Mouse (Mus musculus) monocyte, adult 59 days (primary cell): ENCODE data around the gene Gdf15. TPM values are rescaled to one million over a fixed set of nuclear protein-coding genes. Genes with fewer than 3 reads are reported as not detected.

Experiments
- total RNA-seq, 2 experiments: library from RNA; stranded (reverse); gene quantifications; one replicate each; pipeline ENCODE4 v1.2.4; 2023

Gdf15 gene
- total RNA-seq, result 10 to 100 TPM; 54.8 to 78.0 TPM

GRCm38 (mm10) chr8:70632346-70632892, at the start of gene Gdf15:
TSS of gene Gdf15 (minus strand) at chr8:70632456.

GRCm38 (mm10) chr8:70673079-70673856, 41.0 kb upstream of the Gdf15 start, which contains the start of gene Lsm4:
TSS of gene Lsm4 (plus strand) at chr8:70673248.

GRCm38 (mm10) chr8:70660273-70660725, 28.0 kb upstream of the Gdf15 start, which contains the start of gene Pgpep1:
TSS of gene Pgpep1 (minus strand) at chr8:70660388.

GRCm38 (mm10) chr8:70615894-70616293, 16.4 kb downstream of the Gdf15 start, which contains the start of gene Lrrc25:
TSS of gene Lrrc25 (plus strand) at chr8:70616155.

GRCm38 (mm10) chr8:70608749-70609367, 23.4 kb downstream of the Gdf15 start, which contains the start of gene Ssbp4:
TSS of gene Ssbp4 (minus strand) at chr8:70608872.

GRCm38 (mm10) chr8:70593961-70594609, 38.2 kb downstream of the Gdf15 start, which contains the start of gene Isyna1:
TSS of gene Isyna1 (plus strand) at chr8:70594373.

Other genes with a start within 250 kb of the Gdf15 start
- gene Crtc1, start 192.9 kb downstream of the Gdf15 start, total RNA-seq, result 10 to 100 TPM in 1 of 2 experiments, 1 to 10 TPM in 1; 9.7 to 10.2 TPM
- 1 to 10 TPM; 7.1 to 7.7 TPM for gene Klhl26, start 155.5 kb downstream of the Gdf15 start, total RNA-seq
- not detected for gene Tmem59l, start 145.1 kb downstream of the Gdf15 start, total RNA-seq
- not detected for gene Crlf1, start 139.3 kb downstream of the Gdf15 start, total RNA-seq
- gene Rex1bd, start 125.7 kb downstream of the Gdf15 start, total RNA-seq, result 10 to 100 TPM; 45.5 to 50.2 TPM
- 1,000 to 10,000 TPM; 1,782 to 1,797 TPM for gene Uba52, start 121.7 kb downstream of the Gdf15 start, total RNA-seq
- 100 to 1,000 TPM; 180 to 186 TPM for gene Fkbp8, start 104.7 kb downstream of the Gdf15 start, total RNA-seq
- gene Kxd1, start 104.5 kb downstream of the Gdf15 start, total RNA-seq, result 10 to 100 TPM; 72.6 to 79.4 TPM
- gene Ell, start 93.0 kb downstream of the Gdf15 start, total RNA-seq, result 10 to 100 TPM; 38.3 to 48.7 TPM
- gene Isyna1, start 38.1 kb downstream of the Gdf15 start, total RNA-seq, result 10 to 100 TPM; 53.8 to 56.4 TPM
- 100 to 1,000 TPM; 135 to 148 TPM for gene Ssbp4, start 23.6 kb downstream of the Gdf15 start, total RNA-seq
- gene Lrrc25, start 16.3 kb downstream of the Gdf15 start, total RNA-seq, result 100 to 1,000 TPM; 164 to 177 TPM
- gene Pgpep1, start 27.9 kb upstream of the Gdf15 start, total RNA-seq, result 1 to 10 TPM; 7.2 to 9.8 TPM
- 10 to 100 TPM; 46.0 to 54.9 TPM for gene Lsm4, start 40.8 kb upstream of the Gdf15 start, total RNA-seq
- 1,000 to 10,000 TPM; 1,065 to 1,168 TPM for gene Jund, start 66.5 kb upstream of the Gdf15 start, total RNA-seq
- 10 to 100 TPM; 15.5 to 15.9 TPM for gene Iqcn, start 71.0 kb upstream of the Gdf15 start, total RNA-seq
- gene Gm3336, start 86.1 kb upstream of the Gdf15 start, total RNA-seq, result under 1 TPM in 1 of 2 experiments, not detected in 1; 0.79 TPM
- under 1 TPM in 1 of 2 experiments, not detected in 1; 0.24 TPM for gene Pde4c, start 91.3 kb upstream of the Gdf15 start, total RNA-seq
- gene Rab3a, start 122.2 kb upstream of the Gdf15 start, total RNA-seq, result 1 to 10 TPM; 5.7 to 6.9 TPM
- gene Mpv17l2, start 128.5 kb upstream of the Gdf15 start, total RNA-seq, result 10 to 100 TPM; 28.9 to 32.4 TPM
- gene Pik3r2, start 144.3 kb upstream of the Gdf15 start, total RNA-seq, result 10 to 100 TPM; 23.1 to 26.5 TPM
- gene Mast3, start 172.6 kb upstream of the Gdf15 start, total RNA-seq, result 100 to 1,000 TPM; 128 to 134 TPM
- under 1 TPM; 0.26 to 0.46 TPM for gene Il12rb1, start 176.0 kb upstream of the Gdf15 start, total RNA-seq
- gene Arrdc2, start 207.3 kb upstream of the Gdf15 start, total RNA-seq, result 10 to 100 TPM; 57.2 to 67.9 TPM
- not detected for gene Kcnn1, start 230.8 kb upstream of the Gdf15 start, total RNA-seq
- gene Ccdc124, start 241.5 kb upstream of the Gdf15 start, total RNA-seq, result 10 to 100 TPM; 46.6 to 48.7 TPM